In genomic region chr3:52605261-52605771, GRCm38 (mm10) we compare ENCODE assay signal across 12 mouse cellular contexts.
DNase-seq lines count a peak whose midpoint lies in the region; ATAC-seq and TF ChIP-seq lines count a peak whose summit lies in the region.
"Had no signal": no experiment of that assay in that cellular context is flagged by ENCODE, and none has a peak within 500 bp of the region (broad histone marks: within the 10 kb centered on the region; RNA-seq: fewer than 3 reads in every experiment).

No protein-coding gene starts in this region.

- no peak overlapping the region for H3K27ac ChIP-seq in midbrain, embryonic 14.5 days (replicated peaks; ENCODE audit: low read depth, low read length)
- no peak overlapping the region for H3K27ac ChIP-seq in heart, adult 2 months
- H3K27ac ChIP-seq: embryonic facial prominence, embryonic 13.5 days had no signal

- no peak for TF ChIP-seq CTCF in brain, embryonic 14.5 days (IDR thresholded peaks at IDR 0.05; ENCODE audit: borderline replicate concordance, extremely low read depth, insufficient read depth, insufficient read length)
- no peak for TF ChIP-seq CTCF in heart, adult 2 months (IDR thresholded peaks at IDR 0.05)

- no peak overlapping the region for H3K9ac ChIP-seq in midbrain, embryonic 14.5 days (replicated peaks; ENCODE audit: low read length)
- H3K9ac ChIP-seq in heart, adult 2 months (ENCODE audit: low read depth, low read length), result no peak overlapping the region
- H3K9ac ChIP-seq: embryonic facial prominence, embryonic 13.5 days had no signal

- no peaks in the 10 kb centered on the region for H3K36me3 ChIP-seq in midbrain, embryonic 14.5 days (ENCODE audit: control insufficient read depth, insufficient read depth, low read length)
- H3K36me3 ChIP-seq in heart, adult 2 months (ENCODE audit: control insufficient read depth, insufficient read depth, low read length), result no peaks in the 10 kb centered on the region
- H3K36me3 ChIP-seq: embryonic facial prominence, embryonic 13.5 days had no signal

- no peaks in the 10 kb centered on the region for H3K4me1 ChIP-seq in midbrain, embryonic 14.5 days (ENCODE audit: control insufficient read depth, insufficient read depth, low read length)
- peaks cover 10% of the 10 kb centered on the region for H3K4me1 ChIP-seq in heart, adult 2 months (ENCODE audit: control insufficient read depth, insufficient read depth, low read length)

- peak; percentile 64 for DNase-seq in kidney, adult 9 months
- DNase-seq in kidney, adult 18-20 months, result no peak
- DNase-seq in brain, embryonic 14.5 days (ENCODE audit: low read depth), result peak; percentile 88
- peak; percentile 49 for DNase-seq in gastrocnemius, postnatal 14 days
- peak; percentile 76 for DNase-seq in midbrain, embryonic 14.5 days
- no peak for DNase-seq in spleen, postnatal 36 days (ENCODE audit: low spot score in 2 of 2)
- DNase-seq in heart, adult 2 months, result no peak
- DNase-seq in heart, adult 9 months (ENCODE audit: low spot score in 2 of 2), result no peak
- DNase-seq: cerebellum, adult 18-20 months; spleen, adult 18-20 months; thymus, postnatal 14 days had no signal

- no peak overlapping the region for H3K4me2 ChIP-seq in midbrain, embryonic 14.5 days (ENCODE audit: low read length)
- H3K4me2 ChIP-seq: embryonic facial prominence, embryonic 13.5 days had no signal

- no peaks in the 10 kb centered on the region for H3K9me3 ChIP-seq in midbrain, embryonic 14.5 days (ENCODE audit: control insufficient read depth, low read length)
- H3K9me3 ChIP-seq: embryonic facial prominence, embryonic 13.5 days had no signal

- no peak overlapping the region for H3K4me3 ChIP-seq in midbrain, embryonic 14.5 days (replicated peaks; ENCODE audit: low read depth, low read length)
- H3K4me3 ChIP-seq in heart, adult 2 months, result no peak overlapping the region
- H3K4me3 ChIP-seq: embryonic facial prominence, embryonic 13.5 days had no signal

- 26% methylated on average over 6 of the region's 6 CpGs for WGBS in midbrain, embryonic 14.5 days
- 88% methylated on average over 6 of the region's 6 CpGs for WGBS in heart, adult 2 months

- no peaks in the 10 kb centered on the region for H3K27me3 ChIP-seq in midbrain, embryonic 14.5 days (ENCODE audit: control insufficient read depth, insufficient read depth, low read length)
- no peaks in the 10 kb centered on the region for H3K27me3 ChIP-seq in heart, adult 2 months (ENCODE audit: control insufficient read depth, insufficient read depth, low read length)
- H3K27me3 ChIP-seq: embryonic facial prominence, embryonic 13.5 days had no signal

- peak; percentile 81 for ATAC-seq in midbrain, embryonic 14.5 days (ENCODE audit: low FRiP score, low TSS enrichment)

- no peaks in the 10 kb centered on the region for H3K79me2 ChIP-seq in heart, adult 2 months (replicated peaks; ENCODE audit: control insufficient read depth, insufficient read depth, low read length)

- no peak for TF ChIP-seq EP300 in heart, adult 2 months (IDR thresholded peaks at IDR 0.05; ENCODE audit: insufficient read depth, low read depth, low read length)

- intact Hi-C loops in gastrocnemius, postnatal 14 days (cut with DNase I; ENCODE audit: low total_unique reads), result no loop called here
- intact Hi-C loops in heart, adult 2 months (cut with DNase I), result no loop called here

- no peak for TF ChIP-seq POLR2A in brain, embryonic 14.5 days (IDR thresholded peaks at IDR 0.05; ENCODE audit: borderline replicate concordance, extremely low read depth, insufficient read depth, insufficient read length, poor library complexity, severe bottlenecking)
- no peak for TF ChIP-seq POLR2A in heart, adult 2 months (IDR thresholded peaks at IDR 0.05; ENCODE audit: insufficient read depth, low read depth, low read length)

Comparison
In these comparisons a context has a peak if more than half of its experiments do, and no peak if none do; other contexts are left out.
1. DNase-seq: peak in kidney, adult 9 months (single experiment), brain, embryonic 14.5 days (single experiment), gastrocnemius, postnatal 14 days (single experiment) and midbrain, embryonic 14.5 days (single experiment); none in kidney, adult 18-20 months (single experiment), spleen, postnatal 36 days (0 of 2), heart, adult 2 months (0 of 2) and heart, adult 9 months (0 of 2).